Mouse (Mus musculus): ENCODE data around the gene Srp54b. TPM values are rescaled to one million over a fixed set of nuclear protein-coding genes. Genes with fewer than 3 reads are reported as not detected.
"Not testable (repeated sequence)": the region's sequence is repeated elsewhere in the genome, so short reads cannot be mapped to it uniquely, and the experiment has no call there.

Gene Srp54b
- polyA plus RNA-seq (2015; fragmentation: Nextera tagmentation; extraction: Ambion mirVana): 63.4 and 66.1 TPM in 2 replicates

DNA sequence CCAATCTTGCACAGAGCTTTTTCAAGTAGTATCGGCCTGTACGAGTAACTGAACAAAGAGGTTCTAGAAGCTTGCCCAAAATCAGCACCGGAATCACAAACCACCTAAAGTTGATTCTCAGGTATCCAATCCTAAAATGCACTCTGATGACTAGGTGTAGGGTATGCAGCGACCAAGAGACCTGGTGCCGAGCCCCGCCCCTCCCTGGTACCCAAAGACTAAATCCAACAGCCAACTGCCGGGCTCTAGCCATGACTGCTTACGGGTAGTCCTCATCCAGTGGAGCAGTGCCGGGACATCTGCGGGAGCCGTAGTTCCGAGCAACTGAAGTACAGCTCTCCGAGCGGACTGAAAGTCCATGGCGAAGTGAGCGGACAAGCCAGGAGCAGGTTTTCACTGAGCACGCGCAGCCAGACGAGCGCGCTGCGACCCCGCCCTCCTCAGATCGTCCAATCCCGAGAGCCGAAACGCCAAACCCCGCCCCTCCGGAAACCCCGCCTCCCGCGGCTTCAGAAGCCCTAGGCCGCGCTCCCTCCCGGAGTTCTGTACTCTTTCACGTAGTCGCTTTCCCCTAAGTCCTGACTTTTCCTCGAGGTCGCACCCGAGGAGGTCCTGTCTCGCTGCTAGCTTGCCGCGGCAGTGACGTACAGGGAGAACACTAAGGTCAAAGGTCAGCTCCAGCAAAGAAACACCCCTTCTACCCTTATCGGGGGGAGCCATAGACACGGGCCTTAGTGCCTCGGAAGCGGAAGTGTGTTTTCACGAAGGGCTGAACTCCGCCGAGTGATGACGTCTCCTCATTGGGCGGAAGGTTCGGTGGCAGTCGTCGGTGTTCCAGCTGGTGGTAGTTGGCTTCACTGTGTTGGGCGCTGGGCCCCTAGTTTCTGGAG, at the start of gene Srp54b:
Gene Srp54b (plus strand): TSS at position 546 of the 890 bp plus-strand sequence.
- DNase-seq (ENCODE audit: low spot score): not testable (repeated sequence)

DNA sequence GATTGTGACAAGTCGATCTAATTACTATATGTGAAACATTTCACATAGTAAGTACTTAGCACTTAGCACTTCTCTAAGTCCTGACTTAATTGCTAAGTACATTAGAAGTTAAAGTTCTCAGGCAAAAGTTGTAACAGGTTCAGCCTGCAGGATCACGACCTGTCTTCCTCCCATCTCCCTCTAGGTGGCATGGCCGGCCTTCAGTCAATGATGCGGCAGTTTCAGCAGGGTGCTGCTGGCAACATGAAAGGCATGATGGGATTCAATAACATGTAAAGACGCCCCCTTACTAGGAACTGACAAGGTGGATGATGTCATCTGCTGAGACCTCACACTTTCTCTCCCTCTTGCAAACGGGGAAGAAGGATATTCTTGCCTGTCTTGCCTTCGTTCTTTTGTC, 42.3 kb upstream of the Srp54b start:
- DNase-seq (ENCODE audit: low spot score): not testable (repeated sequence)

DNA sequence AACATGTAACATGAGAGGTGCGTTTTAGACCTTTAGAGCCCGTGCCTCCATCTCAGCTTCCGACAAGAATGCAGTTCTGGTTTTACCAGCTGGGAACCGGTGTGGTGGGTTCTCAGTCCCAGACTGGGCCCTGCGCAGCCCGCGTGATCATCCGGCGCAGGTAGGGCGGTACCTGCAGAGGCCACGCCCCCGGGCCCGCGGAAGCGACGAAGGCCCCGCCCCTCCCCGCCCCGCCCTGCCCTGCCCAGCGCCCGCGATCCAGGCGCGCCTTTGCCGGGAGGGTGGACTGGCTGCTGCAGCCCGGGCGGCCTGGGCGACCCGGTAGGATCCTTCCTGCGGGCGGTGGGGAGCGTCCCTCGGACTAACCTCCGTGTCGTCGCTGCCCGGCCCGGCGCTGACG, 30.7 kb upstream of the Srp54b start, which contains the start of gene Fam177a:
Gene Fam177a (plus strand): TSS at position 228 of the 400 bp plus-strand sequence.
- not testable (repeated sequence) for DNase-seq (ENCODE audit: low spot score)

DNA sequence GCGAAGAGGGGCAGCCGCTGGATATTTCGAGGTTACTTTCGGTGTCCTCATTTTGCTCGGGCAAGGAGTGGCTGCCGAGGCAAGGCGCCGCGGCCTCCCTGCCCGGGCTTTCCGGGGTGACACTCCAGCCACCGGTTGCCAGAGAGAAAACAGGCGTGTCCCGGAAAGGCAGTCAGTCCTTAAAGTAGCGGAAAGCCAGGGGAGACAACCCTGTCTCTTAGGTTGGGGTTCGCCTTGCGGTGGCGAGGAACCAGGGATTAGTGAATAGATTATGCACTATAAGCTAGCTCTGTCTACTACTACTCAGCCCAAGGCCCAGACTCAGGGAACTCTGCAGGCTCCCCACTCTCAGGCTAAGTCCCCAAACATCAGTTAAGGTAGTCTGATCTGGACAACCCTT, 30.2 kb upstream of the Srp54b start:
- not testable (repeated sequence) for DNase-seq (ENCODE audit: low spot score)

DNA sequence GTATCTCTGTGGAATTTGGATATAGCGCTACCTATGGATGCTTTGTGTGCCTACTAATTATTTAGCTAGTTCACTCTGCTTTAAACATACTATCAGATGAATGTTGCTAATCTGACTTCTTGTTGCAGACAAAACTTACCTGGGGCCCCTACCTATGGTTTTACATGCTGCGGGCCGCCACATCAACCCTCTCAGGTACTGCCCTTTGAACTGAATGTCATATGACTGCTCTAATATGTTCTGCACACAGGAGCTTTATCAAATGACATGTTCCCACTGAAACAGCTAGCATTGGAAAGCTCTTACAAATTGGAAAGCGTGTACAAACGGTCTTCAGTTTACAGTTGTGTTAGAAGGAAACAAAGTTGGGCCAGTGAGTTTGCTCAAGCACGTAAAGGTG, 19.4 kb upstream of the Srp54b start:
- not testable (repeated sequence) for DNase-seq (ENCODE audit: low spot score)

DNA sequence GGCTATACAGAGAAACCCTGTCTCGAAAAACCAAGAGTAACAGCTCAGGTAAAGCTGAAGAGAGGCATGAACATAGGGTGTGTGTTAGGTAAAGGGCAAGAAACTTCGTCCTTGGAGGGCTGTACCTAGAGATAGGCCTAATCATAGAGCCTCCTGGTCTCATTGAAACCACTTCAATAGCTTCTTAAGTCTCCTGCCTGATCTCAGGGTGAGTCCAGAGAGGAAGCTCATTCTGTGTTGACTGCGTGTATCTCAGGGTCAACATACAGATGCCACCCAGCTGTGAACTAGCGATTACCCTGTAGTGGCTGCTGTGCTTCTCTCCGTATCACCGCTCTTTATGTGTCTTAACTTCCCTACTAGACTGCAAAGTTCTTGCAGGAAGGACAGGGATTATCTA, 17.0 kb upstream of the Srp54b start:
- DNase-seq (ENCODE audit: low spot score): not testable (repeated sequence)

DNA sequence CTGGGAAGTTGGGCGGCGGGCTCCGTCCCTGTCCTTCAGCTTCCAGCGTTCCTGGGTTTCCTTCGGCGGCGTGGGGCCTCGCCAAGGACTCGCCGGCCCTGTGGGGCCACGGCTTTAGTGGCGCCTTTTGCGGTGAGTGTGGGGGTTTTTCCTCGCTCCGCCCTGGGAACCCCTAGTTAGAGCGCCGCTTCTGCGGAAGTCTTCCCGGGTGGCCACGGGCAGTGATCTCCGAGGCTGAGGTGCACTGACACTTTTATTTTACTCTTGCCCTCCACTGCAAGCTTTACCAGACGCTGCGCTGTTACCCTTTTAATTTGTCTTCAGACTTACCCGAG, 512 bp downstream of the Srp54b start:
- DNase-seq (ENCODE audit: low spot score): not testable (repeated sequence)

DNA sequence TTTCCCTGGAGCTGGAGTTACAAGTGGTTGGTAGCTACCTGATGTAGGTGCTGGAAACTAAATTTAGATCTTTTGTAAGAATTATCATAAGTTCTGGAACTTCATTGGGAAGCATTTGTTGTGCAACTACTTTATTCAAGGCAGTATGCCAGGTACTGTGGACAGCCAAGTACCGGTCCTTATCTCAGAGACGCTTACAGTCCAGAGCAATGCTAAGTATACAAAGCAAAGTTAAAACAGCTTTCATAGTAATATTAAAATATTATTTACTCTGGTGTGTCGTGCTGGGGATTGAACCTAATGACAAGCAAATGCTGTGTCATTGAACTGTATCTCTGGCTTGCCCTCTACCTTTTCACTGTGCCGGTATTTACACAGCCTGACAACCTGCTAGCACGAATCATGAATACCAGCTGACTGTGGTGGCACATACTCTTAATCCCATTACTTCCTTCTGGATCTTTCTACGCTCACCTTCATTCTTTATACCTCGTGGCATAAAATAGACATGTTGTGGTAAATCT, 12.2 kb downstream of the Srp54b start:
- not testable (repeated sequence) for DNase-seq (ENCODE audit: low spot score)

DNA sequence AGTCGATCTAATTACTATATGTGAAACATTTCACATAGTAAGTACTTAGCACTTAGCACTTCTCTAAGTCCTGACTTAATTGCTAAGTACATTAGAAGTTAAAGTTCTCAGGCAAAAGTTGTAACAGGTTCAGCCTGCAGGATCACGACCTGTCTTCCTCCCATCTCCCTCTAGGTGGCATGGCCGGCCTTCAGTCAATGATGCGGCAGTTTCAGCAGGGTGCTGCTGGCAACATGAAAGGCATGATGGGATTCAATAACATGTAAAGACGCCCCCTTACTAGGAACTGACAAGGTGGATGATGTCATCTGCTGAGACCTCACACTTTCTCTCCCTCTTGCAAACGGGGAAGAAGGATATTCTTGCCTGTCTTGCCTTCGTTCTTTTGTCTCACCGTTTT, 32.8 kb downstream of the Srp54b start:
- DNase-seq (ENCODE audit: low spot score): not testable (repeated sequence)

DNA sequence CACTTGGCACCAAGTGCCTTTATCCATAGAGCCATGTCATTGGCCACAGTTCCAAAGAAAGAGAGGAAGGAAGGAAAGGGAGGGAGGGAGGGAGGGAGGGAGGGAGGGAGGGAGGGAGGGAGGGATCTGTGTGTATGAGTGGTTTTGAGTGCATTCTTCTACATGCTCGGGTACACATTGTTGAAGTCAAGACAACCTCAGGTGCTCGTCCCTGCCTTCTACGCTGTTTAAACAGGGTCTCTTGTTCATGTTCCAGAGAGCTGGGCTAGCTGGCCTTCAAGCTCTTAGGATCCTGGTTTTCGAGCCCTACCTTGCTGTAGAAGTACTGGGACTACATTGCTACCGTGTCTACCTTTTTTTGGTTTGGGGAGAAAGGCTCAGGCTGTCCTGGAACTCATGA, 34.2 kb downstream of the Srp54b start:
- DNase-seq (ENCODE audit: low spot score): not testable (repeated sequence)

DNA sequence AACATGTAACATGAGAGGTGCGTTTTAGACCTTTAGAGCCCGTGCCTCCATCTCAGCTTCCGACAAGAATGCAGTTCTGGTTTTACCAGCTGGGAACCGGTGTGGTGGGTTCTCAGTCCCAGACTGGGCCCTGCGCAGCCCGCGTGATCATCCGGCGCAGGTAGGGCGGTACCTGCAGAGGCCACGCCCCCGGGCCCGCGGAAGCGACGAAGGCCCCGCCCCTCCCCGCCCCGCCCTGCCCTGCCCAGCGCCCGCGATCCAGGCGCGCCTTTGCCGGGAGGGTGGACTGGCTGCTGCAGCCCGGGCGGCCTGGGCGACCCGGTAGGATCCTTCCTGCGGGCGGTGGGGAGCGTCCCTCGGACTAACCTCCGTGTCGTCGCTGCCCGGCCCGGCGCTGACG, 44.4 kb downstream of the Srp54b start, which contains the start of gene 1700047I17Rik2:
Gene 1700047I17Rik2 (plus strand): TSS at position 287 of the 400 bp plus-strand sequence.
- DNase-seq (ENCODE audit: low spot score): not testable (repeated sequence)

DNA sequence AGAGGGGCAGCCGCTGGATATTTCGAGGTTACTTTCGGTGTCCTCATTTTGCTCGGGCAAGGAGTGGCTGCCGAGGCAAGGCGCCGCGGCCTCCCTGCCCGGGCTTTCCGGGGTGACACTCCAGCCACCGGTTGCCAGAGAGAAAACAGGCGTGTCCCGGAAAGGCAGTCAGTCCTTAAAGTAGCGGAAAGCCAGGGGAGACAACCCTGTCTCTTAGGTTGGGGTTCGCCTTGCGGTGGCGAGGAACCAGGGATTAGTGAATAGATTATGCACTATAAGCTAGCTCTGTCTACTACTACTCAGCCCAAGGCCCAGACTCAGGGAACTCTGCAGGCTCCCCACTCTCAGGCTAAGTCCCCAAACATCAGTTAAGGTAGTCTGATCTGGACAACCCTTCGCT, 44.9 kb downstream of the Srp54b start:
- not testable (repeated sequence) for DNase-seq (ENCODE audit: low spot score)

DNA sequence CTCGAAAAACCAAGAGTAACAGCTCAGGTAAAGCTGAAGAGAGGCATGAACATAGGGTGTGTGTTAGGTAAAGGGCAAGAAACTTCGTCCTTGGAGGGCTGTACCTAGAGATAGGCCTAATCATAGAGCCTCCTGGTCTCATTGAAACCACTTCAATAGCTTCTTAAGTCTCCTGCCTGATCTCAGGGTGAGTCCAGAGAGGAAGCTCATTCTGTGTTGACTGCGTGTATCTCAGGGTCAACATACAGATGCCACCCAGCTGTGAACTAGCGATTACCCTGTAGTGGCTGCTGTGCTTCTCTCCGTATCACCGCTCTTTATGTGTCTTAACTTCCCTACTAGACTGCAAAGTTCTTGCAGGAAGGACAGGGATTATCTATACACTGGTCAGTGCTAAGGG, 58.0 kb downstream of the Srp54b start:
- not testable (repeated sequence) for DNase-seq (ENCODE audit: low spot score)

DNA sequence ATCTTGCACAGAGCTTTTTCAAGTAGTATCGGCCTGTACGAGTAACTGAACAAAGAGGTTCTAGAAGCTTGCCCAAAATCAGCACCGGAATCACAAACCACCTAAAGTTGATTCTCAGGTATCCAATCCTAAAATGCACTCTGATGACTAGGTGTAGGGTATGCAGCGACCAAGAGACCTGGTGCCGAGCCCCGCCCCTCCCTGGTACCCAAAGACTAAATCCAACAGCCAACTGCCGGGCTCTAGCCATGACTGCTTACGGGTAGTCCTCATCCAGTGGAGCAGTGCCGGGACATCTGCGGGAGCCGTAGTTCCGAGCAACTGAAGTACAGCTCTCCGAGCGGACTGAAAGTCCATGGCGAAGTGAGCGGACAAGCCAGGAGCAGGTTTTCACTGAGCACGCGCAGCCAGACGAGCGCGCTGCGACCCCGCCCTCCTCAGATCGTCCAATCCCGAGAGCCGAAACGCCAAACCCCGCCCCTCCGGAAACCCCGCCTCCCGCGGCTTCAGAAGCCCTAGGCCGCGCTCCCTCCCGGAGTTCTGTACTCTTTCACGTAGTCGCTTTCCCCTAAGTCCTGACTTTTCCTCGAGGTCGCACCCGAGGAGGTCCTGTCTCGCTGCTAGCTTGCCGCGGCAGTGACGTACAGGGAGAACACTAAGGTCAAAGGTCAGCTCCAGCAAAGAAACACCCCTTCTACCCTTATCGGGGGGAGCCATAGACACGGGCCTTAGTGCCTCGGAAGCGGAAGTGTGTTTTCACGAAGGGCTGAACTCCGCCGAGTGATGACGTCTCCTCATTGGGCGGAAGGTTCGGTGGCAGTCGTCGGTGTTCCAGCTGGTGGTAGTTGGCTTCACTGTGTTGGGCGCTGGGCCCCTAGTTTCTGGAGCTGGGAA, 75.0 kb downstream of the Srp54b start, which contains the start of gene Srp54c:
Gene Srp54c (plus strand): TSS at position 543 of the 894 bp plus-strand sequence.
- DNase-seq (ENCODE audit: low spot score): not testable (repeated sequence)

DNA sequence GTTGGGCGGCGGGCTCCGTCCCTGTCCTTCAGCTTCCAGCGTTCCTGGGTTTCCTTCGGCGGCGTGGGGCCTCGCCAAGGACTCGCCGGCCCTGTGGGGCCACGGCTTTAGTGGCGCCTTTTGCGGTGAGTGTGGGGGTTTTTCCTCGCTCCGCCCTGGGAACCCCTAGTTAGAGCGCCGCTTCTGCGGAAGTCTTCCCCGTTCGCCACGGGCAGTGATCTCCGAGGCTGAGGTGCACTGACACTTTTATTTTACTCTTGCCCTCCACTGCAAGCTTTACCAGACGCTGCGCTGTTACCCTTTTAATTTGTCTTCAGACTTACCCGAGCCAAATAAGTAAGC, 75.6 kb downstream of the Srp54b start:
- not testable (repeated sequence) for DNase-seq (ENCODE audit: low spot score)

Other genes starting within 250 kb of the Srp54b start
- gene Gm20403, start 168.6 kb upstream of the Srp54b start, polyA plus RNA-seq (2015; fragmentation: Nextera tagmentation; extraction: Ambion mirVana): not detected in 2 replicates
- gene Baz1a, start 140.8 kb upstream of the Srp54b start, polyA plus RNA-seq (2015; fragmentation: Nextera tagmentation; extraction: Ambion mirVana): 33.2 and 35.5 TPM in 2 replicates
- 13.4 and 13.5 TPM in 2 replicates for gene 2700097O09Rik, start 75.0 kb upstream of the Srp54b start, polyA plus RNA-seq (2015; fragmentation: Nextera tagmentation; extraction: Ambion mirVana)
- 144 and 152 TPM in 2 replicates for gene Srp54a, start 74.8 kb upstream of the Srp54b start, polyA plus RNA-seq (2015; fragmentation: Nextera tagmentation; extraction: Ambion mirVana)
- gene Fam177a, start 30.6 kb upstream of the Srp54b start, polyA plus RNA-seq (2015; fragmentation: Nextera tagmentation; extraction: Ambion mirVana): 20.9 and 25.9 TPM in 2 replicates
- not detected in 2 replicates for gene 1700047I17Rik2, start 44.5 kb downstream of the Srp54b start, polyA plus RNA-seq (2015; fragmentation: Nextera tagmentation; extraction: Ambion mirVana)
- gene Srp54c, start 75.1 kb downstream of the Srp54b start, polyA plus RNA-seq (2015; fragmentation: Nextera tagmentation; extraction: Ambion mirVana): 72.5 and 81.4 TPM in 2 replicates
- gene 1110008L16Rik, start 144.5 kb downstream of the Srp54b start, polyA plus RNA-seq (2015; fragmentation: Nextera tagmentation; extraction: Ambion mirVana): 16.0 and 16.2 TPM in 2 replicates
- gene Ppp2r3c, start 147.9 kb downstream of the Srp54b start, polyA plus RNA-seq (2015; fragmentation: Nextera tagmentation; extraction: Ambion mirVana): 18.2 and 18.9 TPM in 2 replicates
- gene Psma6, start 229.1 kb downstream of the Srp54b start, polyA plus RNA-seq (2015; fragmentation: Nextera tagmentation; extraction: Ambion mirVana): 720 and 727 TPM in 2 replicates